Mouse (Mus musculus): ENCODE measurements at regions not wholly inside any gene's neighbourhood (a gene's known extent, or its start where the extent isn't known, plus 50 kb on each side); places are given as distances from the start of the nearest gene placed in this dataset.

- H3ac ChIP-seq (ENCODE audit: control insufficient read depth, insufficient read length, low read depth) = no peak overlapping the region
Measured at GRCm38 (mm10) chr4:45746451-45746850, 52.4 kb upstream of the Aldh1b1 start.

GRCm38 (mm10) chr4:45745746-45746145 lies 53.1 kb upstream of the Aldh1b1 start:
- Histone ChIP-seq H3K36me3 (ENCODE audit: control insufficient read depth, insufficient read depth) (no peaks in the 10 kb centered on the region), H3K79me3 (ENCODE audit: low read depth) (no peaks in the 10 kb centered on the region), H3K4me3 (ENCODE audit: insufficient read depth, poor library complexity, severe bottlenecking) (no peak overlapping the region), H3K79me2 (ENCODE audit: control insufficient read depth, insufficient read depth) (no peaks in the 10 kb centered on the region), H3ac (ENCODE audit: control insufficient read depth, insufficient read length, low read depth) (no peak overlapping the region), H3K27me3 (ENCODE audit: control insufficient read depth, insufficient read depth, insufficient read length) (peaks cover 49% of the 10 kb centered on the region)
- no peak for TF ChIP-seq CTCF (IDR thresholded peaks at IDR 0.05; ENCODE audit: control insufficient read depth, insufficient read depth, insufficient read length)
- no peak for TF ChIP-seq FOSL1 (IDR thresholded peaks at IDR 0.05; ENCODE audit: insufficient read depth, low read length, poor library complexity, severe bottlenecking)
- no peak for TF ChIP-seq MAX (IDR thresholded peaks at IDR 0.05)
- TF ChIP-seq CEBPB (IDR thresholded peaks at IDR 0.05; ENCODE audit: low read depth) = no peak
- no peak for TF ChIP-seq MYOD1 (IDR thresholded peaks at IDR 0.05; ENCODE audit: control insufficient read depth, insufficient read length, low read depth)
- no peak for TF ChIP-seq MYOG (IDR thresholded peaks at IDR 0.05; ENCODE audit: control insufficient read depth, extremely low read depth, insufficient read length)
- no peak for TF ChIP-seq USF1 (IDR thresholded peaks at IDR 0.05; ENCODE audit: low read depth)

More at GRCm38 (mm10) chr4:45746451-45746850, 52.4 kb upstream of the Aldh1b1 start:
- Histone ChIP-seq H3K27me3 (ENCODE audit: control insufficient read depth, insufficient read depth, insufficient read length) (peaks cover 48% of the 10 kb centered on the region), H3K4me3 (ENCODE audit: insufficient read depth, poor library complexity, severe bottlenecking) (no peak overlapping the region), H3K36me3 (ENCODE audit: control insufficient read depth, insufficient read depth) (no peaks in the 10 kb centered on the region), H3K79me3 (ENCODE audit: low read depth) (no peaks in the 10 kb centered on the region), H3K79me2 (ENCODE audit: control insufficient read depth, insufficient read depth) (no peaks in the 10 kb centered on the region)
- TF ChIP-seq MYOG (IDR thresholded peaks at IDR 0.05; ENCODE audit: control insufficient read depth, extremely low read depth, insufficient read length) = no peak
- no peak for TF ChIP-seq FOSL1 (IDR thresholded peaks at IDR 0.05; ENCODE audit: insufficient read depth, low read length, poor library complexity, severe bottlenecking)
- no peak for TF ChIP-seq CTCF (IDR thresholded peaks at IDR 0.05; ENCODE audit: control insufficient read depth, insufficient read depth, insufficient read length)
- no peak for TF ChIP-seq MAX (IDR thresholded peaks at IDR 0.05)
- TF ChIP-seq USF1 (IDR thresholded peaks at IDR 0.05; ENCODE audit: low read depth) = no peak
- TF ChIP-seq CEBPB (IDR thresholded peaks at IDR 0.05; ENCODE audit: low read depth) = no peak
- no peak for TF ChIP-seq MYOD1 (IDR thresholded peaks at IDR 0.05; ENCODE audit: control insufficient read depth, insufficient read length, low read depth)

GRCm38 (mm10) chr4:45744849-45745407 lies 53.9 kb upstream of the Aldh1b1 start:
- no peaks in the 10 kb centered on the region for H3K79me2 ChIP-seq (ENCODE audit: control insufficient read depth, insufficient read depth)
- peaks cover 47% of the 10 kb centered on the region for H3K27me3 ChIP-seq (ENCODE audit: control insufficient read depth, insufficient read depth, insufficient read length)
- TF ChIP-seq USF1 (IDR thresholded peaks at IDR 0.05; ENCODE audit: low read depth) (no peak), MYOD1 (IDR thresholded peaks at IDR 0.05; ENCODE audit: control insufficient read depth, insufficient read length, low read depth) (no peak), CTCF (IDR thresholded peaks at IDR 0.05; ENCODE audit: control insufficient read depth, insufficient read depth, insufficient read length) (no peak), FOSL1 (IDR thresholded peaks at IDR 0.05; ENCODE audit: insufficient read depth, low read length, poor library complexity, severe bottlenecking) (no peak), MAX (IDR thresholded peaks at IDR 0.05) (no peak), CEBPB (IDR thresholded peaks at IDR 0.05; ENCODE audit: low read depth) (no peak), MYOG (IDR thresholded peaks at IDR 0.05; ENCODE audit: control insufficient read depth, extremely low read depth, insufficient read length) (no peak)
- H3K79me3 ChIP-seq (ENCODE audit: low read depth) = no peaks in the 10 kb centered on the region
- no peak overlapping the region for H3K4me3 ChIP-seq (ENCODE audit: insufficient read depth, poor library complexity, severe bottlenecking)
- H3K36me3 ChIP-seq (ENCODE audit: control insufficient read depth, insufficient read depth) = no peaks in the 10 kb centered on the region
- H3ac ChIP-seq (ENCODE audit: control insufficient read depth, insufficient read length, low read depth) = no peak overlapping the region

- Histone ChIP-seq H3K36me3 (ENCODE audit: control insufficient read depth, insufficient read depth) (no peaks in the 10 kb centered on the region), H3K27me3 (ENCODE audit: control insufficient read depth, insufficient read depth, insufficient read length) (peaks cover 67% of the 10 kb centered on the region), H3K79me2 (ENCODE audit: control insufficient read depth, insufficient read depth) (no peaks in the 10 kb centered on the region), H3ac (ENCODE audit: control insufficient read depth, insufficient read length, low read depth) (no peak overlapping the region), H3K79me3 (ENCODE audit: low read depth) (no peaks in the 10 kb centered on the region), H3K4me3 (ENCODE audit: insufficient read depth, poor library complexity, severe bottlenecking) (no peak overlapping the region)
- TF ChIP-seq MYOG (IDR thresholded peaks at IDR 0.05; ENCODE audit: control insufficient read depth, extremely low read depth, insufficient read length) (no peak), MYOD1 (IDR thresholded peaks at IDR 0.05; ENCODE audit: control insufficient read depth, insufficient read length, low read depth) (no peak), FOSL1 (IDR thresholded peaks at IDR 0.05; ENCODE audit: insufficient read depth, low read length, poor library complexity, severe bottlenecking) (no peak), CEBPB (IDR thresholded peaks at IDR 0.05; ENCODE audit: low read depth) (no peak), USF1 (IDR thresholded peaks at IDR 0.05; ENCODE audit: low read depth) (no peak), MAX (IDR thresholded peaks at IDR 0.05) (no peak), CTCF (IDR thresholded peaks at IDR 0.05; ENCODE audit: control insufficient read depth, insufficient read depth, insufficient read length) (no peak)
Measured at GRCm38 (mm10) chr4:45740779-45741365, 58.0 kb upstream of the Aldh1b1 start.

GRCm38 (mm10) chr4:45740319-45740718 lies 58.5 kb upstream of the Aldh1b1 start:
- H3K36me3 ChIP-seq (ENCODE audit: control insufficient read depth, insufficient read depth) = no peaks in the 10 kb centered on the region
- no peaks in the 10 kb centered on the region for H3K79me2 ChIP-seq (ENCODE audit: control insufficient read depth, insufficient read depth)
- H3K4me3 ChIP-seq (ENCODE audit: insufficient read depth, poor library complexity, severe bottlenecking) = no peak overlapping the region
- no peak overlapping the region for H3ac ChIP-seq (ENCODE audit: control insufficient read depth, insufficient read length, low read depth)
- TF ChIP-seq MAX (IDR thresholded peaks at IDR 0.05) = no peak
- no peak for TF ChIP-seq MYOG (IDR thresholded peaks at IDR 0.05; ENCODE audit: control insufficient read depth, extremely low read depth, insufficient read length)
- TF ChIP-seq USF1 (IDR thresholded peaks at IDR 0.05; ENCODE audit: low read depth) = no peak
- no peak for TF ChIP-seq MYOD1 (IDR thresholded peaks at IDR 0.05; ENCODE audit: control insufficient read depth, insufficient read length, low read depth)
- TF ChIP-seq CTCF (IDR thresholded peaks at IDR 0.05; ENCODE audit: control insufficient read depth, insufficient read depth, insufficient read length) = no peak
- TF ChIP-seq FOSL1 (IDR thresholded peaks at IDR 0.05; ENCODE audit: insufficient read depth, low read length, poor library complexity, severe bottlenecking) = no peak
- no peak for TF ChIP-seq CEBPB (IDR thresholded peaks at IDR 0.05; ENCODE audit: low read depth)
- no peaks in the 10 kb centered on the region for H3K79me3 ChIP-seq (ENCODE audit: low read depth)
- peaks cover 71% of the 10 kb centered on the region for H3K27me3 ChIP-seq (ENCODE audit: control insufficient read depth, insufficient read depth, insufficient read length)
